Mouse (Mus musculus) megakaryocyte, embryonic 14.5 days (primary cell): Measurements from ENCODE around the gene Tubb2b.

Experiments used
- FLI1 ChIP-seq: IDR thresholded peaks from 2 replicates; pipeline ENCODE4 v1.6.1; 2012; ENCODE audit warnings: low read length, inconsistent platforms, mixed read lengths
- GATA1 ChIP-seq: IDR thresholded peaks from 3 replicates; pipeline ENCODE4 v1.6.1; 2012; ENCODE audit warnings: mixed read lengths, low read length, inconsistent platforms, borderline replicate concordance

- TF ChIP-seq GATA1 (no peak), FLI1 (no peak)
Observed at GRCm38 (mm10) chr13:34154931-34155272, 24.6 kb upstream of the Tubb2b start.
